ENCODE assay signal across 23 mouse cellular contexts in genomic region chr3:107848126-107848525, GRCm38 (mm10). TPM values are rescaled to one million over a fixed set of nuclear protein-coding genes. Genes with fewer than 3 reads are reported as not detected.
DNase-seq lines count a peak whose midpoint lies in the region; ATAC-seq lines count a peak whose summit lies in the region.
"Had no signal": no experiment of that assay in that cellular context is flagged by ENCODE, and none has a peak within 500 bp of the region (broad histone marks: within the 10 kb centered on the region; RNA-seq: fewer than 3 reads in every experiment).

No protein-coding gene starts in this region.

- 43% methylated on average over 4 of the region's 4 CpGs for WGBS in midbrain, embryonic 10.5 days
- 36% methylated on average over 4 of the region's 4 CpGs for WGBS in midbrain, embryonic 13.5 days
- 31% methylated on average over 4 of the region's 4 CpGs for WGBS in embryonic facial prominence, embryonic 14.5 days
- WGBS in limb, embryonic 13.5 days: 37% methylated on average over 4 of the region's 4 CpGs

- H3K36me3 ChIP-seq in midbrain, embryonic 10.5 days: no peaks in the 10 kb centered on the region
- no peaks in the 10 kb centered on the region for H3K36me3 ChIP-seq in midbrain, embryonic 13.5 days
- H3K36me3 ChIP-seq in embryonic facial prominence, embryonic 14.5 days (ENCODE audit: control insufficient read depth, insufficient read depth, low read length): no peaks in the 10 kb centered on the region
- no peaks in the 10 kb centered on the region for H3K36me3 ChIP-seq in limb, embryonic 13.5 days
- H3K36me3 ChIP-seq: heart, embryonic 12.5 days; neural tube, embryonic 15.5 days had no signal

- H3K27ac ChIP-seq in midbrain, embryonic 10.5 days (replicated peaks): 0 out of 2 replicates have a peak overlapping the region, but pooled peaks have one; percentile 14
- H3K27ac ChIP-seq in midbrain, embryonic 13.5 days: no peak overlapping the region
- peak overlapping the region; percentile 33; the same call in 1 of the 2 replicates for H3K27ac ChIP-seq in embryonic facial prominence, embryonic 14.5 days (replicated peaks; ENCODE audit: low read depth, low read length)
- no peak overlapping the region for H3K27ac ChIP-seq in limb, embryonic 13.5 days
- H3K27ac ChIP-seq: forebrain, embryonic 13.5 days; hindbrain, embryonic 14.5 days; neural tube, embryonic 15.5 days had no signal

- no peak overlapping the region for H3K9ac ChIP-seq in midbrain, embryonic 13.5 days (replicated peaks)
- H3K9ac ChIP-seq in embryonic facial prominence, embryonic 14.5 days (ENCODE audit: low read depth, low read length): no peak overlapping the region
- H3K9ac ChIP-seq in limb, embryonic 13.5 days: peak overlapping the region; percentile 31
- H3K9ac ChIP-seq: forebrain, embryonic 13.5 days; heart, embryonic 12.5 days; hindbrain, embryonic 14.5 days; neural tube, embryonic 15.5 days had no signal

- no peaks in the 10 kb centered on the region for H3K9me3 ChIP-seq in midbrain, embryonic 10.5 days (replicated peaks)
- no peaks in the 10 kb centered on the region for H3K9me3 ChIP-seq in midbrain, embryonic 13.5 days
- no peaks in the 10 kb centered on the region for H3K9me3 ChIP-seq in embryonic facial prominence, embryonic 14.5 days (ENCODE audit: control insufficient read depth, low read length)
- no peaks in the 10 kb centered on the region for H3K9me3 ChIP-seq in limb, embryonic 13.5 days
- H3K9me3 ChIP-seq: forebrain, embryonic 13.5 days; heart, embryonic 12.5 days; neural tube, embryonic 15.5 days had no signal

- H3K4me1 ChIP-seq in midbrain, embryonic 10.5 days: peaks cover 43% of the 10 kb centered on the region
- H3K4me1 ChIP-seq in midbrain, embryonic 13.5 days (replicated peaks): peaks cover 40% of the 10 kb centered on the region
- peaks cover 19% of the 10 kb centered on the region for H3K4me1 ChIP-seq in embryonic facial prominence, embryonic 14.5 days (ENCODE audit: control insufficient read depth, insufficient read depth, low read length)
- peaks cover 50% of the 10 kb centered on the region for H3K4me1 ChIP-seq in limb, embryonic 13.5 days

- ATAC-seq in frontal cortex, adult (ENCODE audit: low TSS enrichment): peak; percentile 87
- ATAC-seq in midbrain, embryonic 13.5 days: no peak
- ATAC-seq in embryonic facial prominence, embryonic 14.5 days (ENCODE audit: low read depth): no peak
- ATAC-seq in limb, embryonic 13.5 days (ENCODE audit: low FRiP score, low read depth): no peak
- ATAC-seq: activated CD4-positive, CD25-positive, alpha-beta regulatory T cell, adult 4 months; CD4-positive, CD25-positive, alpha-beta regulatory T cell, adult 4 months; forebrain, embryonic 13.5 days had no signal

- DNase-seq in frontal cortex, postnatal 25 days (ENCODE audit: low spot score in 2 of 2): no peak
- no peak for DNase-seq in midbrain, embryonic 10.5 days (ENCODE audit: low spot score)
- DNase-seq in embryonic facial prominence, embryonic 14.5 days (ENCODE audit: low spot score): no peak
- no peak for DNase-seq in urinary bladder, adult 18-20 months (ENCODE audit: low spot score in 2 of 2)
- no peak for DNase-seq in cerebellum, postnatal 4 days (ENCODE audit: low spot score in 2 of 2)
- DNase-seq: adrenal gland, postnatal 10 days; cerebellum, adult 11 months; cerebellum, postnatal 14 days; heart, postnatal 14 days; liver; lung, postnatal 10 days; midbrain, embryonic 14.5 days had no signal

- no peak overlapping the region for H3K4me3 ChIP-seq in midbrain, embryonic 10.5 days
- no peak overlapping the region for H3K4me3 ChIP-seq in midbrain, embryonic 13.5 days (replicated peaks)
- H3K4me3 ChIP-seq in embryonic facial prominence, embryonic 14.5 days (ENCODE audit: low read depth, low read length): no peak overlapping the region
- H3K4me3 ChIP-seq in limb, embryonic 13.5 days: no peak overlapping the region
- H3K4me3 ChIP-seq: forebrain, embryonic 13.5 days; heart, embryonic 12.5 days; neural tube, embryonic 15.5 days had no signal

- H3K27me3 ChIP-seq in midbrain, embryonic 10.5 days (ENCODE audit: low read depth, poor library complexity, severe bottlenecking): no peaks in the 10 kb centered on the region
- no peaks in the 10 kb centered on the region for H3K27me3 ChIP-seq in midbrain, embryonic 13.5 days
- no peaks in the 10 kb centered on the region for H3K27me3 ChIP-seq in embryonic facial prominence, embryonic 14.5 days (replicated peaks; ENCODE audit: control insufficient read depth, insufficient read depth, low read length)
- H3K27me3 ChIP-seq in limb, embryonic 13.5 days: no peaks in the 10 kb centered on the region
- H3K27me3 ChIP-seq: heart, embryonic 12.5 days; neural tube, embryonic 15.5 days had no signal

- no peak overlapping the region for H3K4me2 ChIP-seq in midbrain, embryonic 13.5 days (replicated peaks)
- no peak overlapping the region for H3K4me2 ChIP-seq in embryonic facial prominence, embryonic 14.5 days (ENCODE audit: low read depth, low read length)
- no peak overlapping the region for H3K4me2 ChIP-seq in limb, embryonic 13.5 days (replicated peaks)
- H3K4me2 ChIP-seq: forebrain, embryonic 13.5 days; heart, embryonic 12.5 days; hindbrain, embryonic 14.5 days; neural tube, embryonic 15.5 days had no signal

RNA-seq across cellular contexts. Expression of gene Eps8l3, which starts 28.9 kb away (rescaled TPM):
- not detected in 2 replicates for polyA plus RNA-seq in midbrain, embryonic 10.5 days (2016; fragmentation: Nextera tagmentation; extraction: Ambion mirVana)
- 0.36 TPM in 1 of 2 replicates, not detected in the other for polyA plus RNA-seq in midbrain, embryonic 13.5 days (2015; fragmentation: Nextera tagmentation; extraction: Ambion mirVana)
- polyA plus RNA-seq in embryonic facial prominence, embryonic 14.5 days (2014; fragmentation: Nextera tagmentation; extraction: Ambion mirVana): not detected in 2 replicates
- polyA plus RNA-seq in limb, embryonic 13.5 days (2015; fragmentation: Nextera tagmentation; extraction: Ambion mirVana): 0.38 TPM in 1 of 2 replicates, not detected in the other
- polyA plus RNA-seq: activated CD4-positive, CD25-positive, alpha-beta regulatory T cell, adult 4 months; brain, embryonic 14.5 days; CD4-positive, CD25-positive, alpha-beta regulatory T cell, adult 4 months; forebrain, embryonic 13.5 days; hindbrain, embryonic 14.5 days; kidney, embryonic 16.5 days; midbrain, embryonic 14.5 days; neural tube, embryonic 15.5 days had no signal

RNA-seq across cellular contexts. Expression of gene Gstm5, which starts 47.5 kb away (rescaled TPM):
- 240 and 243 TPM in 2 replicates for polyA plus RNA-seq in midbrain, embryonic 10.5 days (2016; fragmentation: Nextera tagmentation; extraction: Ambion mirVana)
- polyA plus RNA-seq in midbrain, embryonic 13.5 days (2015; fragmentation: Nextera tagmentation; extraction: Ambion mirVana): 236 and 245 TPM in 2 replicates
- 226 and 261 TPM in 2 replicates for polyA plus RNA-seq in embryonic facial prominence, embryonic 14.5 days (2014; fragmentation: Nextera tagmentation; extraction: Ambion mirVana)
- 260 TPM in 2 replicates for polyA plus RNA-seq in limb, embryonic 13.5 days (2015; fragmentation: Nextera tagmentation; extraction: Ambion mirVana)
- polyA plus RNA-seq: activated CD4-positive, CD25-positive, alpha-beta regulatory T cell, adult 4 months had no signal

Comparison
In these comparisons a context has a peak if more than half of its experiments do, and no peak if none do; other contexts are left out.
1. H3K27ac ChIP-seq: peak in midbrain, embryonic 10.5 days (single experiment) and embryonic facial prominence, embryonic 14.5 days (single experiment); none in midbrain, embryonic 13.5 days (single experiment) and limb, embryonic 13.5 days (single experiment).